Mouse (Mus musculus) lung, embryonic 14.5 days (tissue): ENCODE measurements around the gene Grik4. TPM values are rescaled to one million over a fixed set of nuclear protein-coding genes. Genes with fewer than 3 reads are reported as not detected.

Source experiments
- ATAC-seq: fragments of 200-750 bp; cut with Nextera tagmentation; 2 replicates; pipeline ENCODE4 v1.8.0; 2017; ENCODE audit warnings: mild to moderate bottlenecking, moderate TSS enrichment, moderate library complexity; ENCODE audit not compliant: insufficient read depth
- DNase-seq: peaks from one replicate; pipeline ENCODE4 v3.0.0-alpha.2; 2015
- H3K27ac ChIP-seq: fragments of 300-500 bp; sonication (generic); 2 replicates; pipeline ENCODE4 v1.5.1; 2014; ENCODE audit warnings: low read depth, mild to moderate bottlenecking, moderate library complexity
- H3K27me3 ChIP-seq: fragments of 300-500 bp; sonication (generic); 2 replicates; pipeline ENCODE4 v1.6.1; 2014; ENCODE audit warnings: low read length, control low read depth; ENCODE audit not compliant: insufficient read depth
- H3K36me3 ChIP-seq: fragments of 300-500 bp; sonication (generic); 2 replicates; pipeline ENCODE4 v1.6.1; 2014; ENCODE audit warnings: control low read depth; ENCODE audit not compliant: insufficient read depth
- H3K4me1 ChIP-seq: fragments of 300-500 bp; sonication (generic); 2 replicates; pipeline ENCODE4 v1.6.1; 2014; ENCODE audit warnings: antibody characterized with exemption, control low read depth; ENCODE audit not compliant: insufficient read depth
- H3K4me2 ChIP-seq: fragments of 300-500 bp; sonication (generic); 2 replicates; pipeline ENCODE4 v1.6.1; 2014; ENCODE audit warnings: mild to moderate bottlenecking
- H3K4me3 ChIP-seq: fragments of 300-500 bp; sonication (generic); 2 replicates; pipeline ENCODE4 v1.5.1; 2014; ENCODE audit warnings: low read depth, low read length
- H3K9ac ChIP-seq: fragments of 300-500 bp; sonication (generic); 2 replicates; pipeline ENCODE4 v1.6.1; 2014
- H3K9me3 ChIP-seq: fragments of 300-500 bp; sonication (generic); 2 replicates; pipeline ENCODE4 v1.6.1; 2016; ENCODE audit warnings: low read depth, low read length, control low read depth
- CTCF ChIP-seq: IDR thresholded peaks from 2 replicates; pipeline ENCODE4 v1.5.1; 2016; ENCODE audit warnings: antibody characterized with exemption, low read depth
- WGBS: fragments of 180-500 bp; shearing (Covaris S2); extraction: QIAGEN DNeasy Blood & Tissue Kit; methylation state at CpG from one replicate; pipeline ENCODE4 v1.1.7; 2014; 5-methylcytosine and 5-hydroxymethylcytosine counted together
- polyA plus RNA-seq: library from polyadenylated mRNA; unstranded; fragments of >200 nt; fragmentation: Nextera tagmentation; extraction: Ambion mirVana; gene quantifications from 2 replicates; pipeline ENCODE4 v1.2.1, GENCODE M21; 2014

Grik4 gene
- polyA plus RNA-seq, 1 experiment from 2014 or later, result 2.2 TPM

DNA sequence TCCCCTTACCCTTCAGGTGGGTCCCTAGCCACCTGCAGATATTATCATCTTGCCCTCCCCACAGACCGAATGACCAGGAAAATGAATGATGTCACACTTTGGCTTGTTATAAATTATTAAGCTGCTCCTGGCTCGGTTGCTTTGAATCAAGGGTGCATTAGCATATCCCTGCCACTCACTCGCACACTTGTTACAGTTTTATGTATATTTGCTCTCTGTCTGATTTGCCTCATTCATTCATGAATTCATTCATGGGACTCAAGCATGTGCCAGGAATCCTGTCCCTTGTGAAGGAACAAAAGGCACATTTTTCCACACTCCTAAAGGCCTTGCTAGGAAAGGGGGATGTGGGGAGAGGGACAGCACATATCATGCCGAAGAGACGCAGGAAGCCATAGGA, 431.1 kb downstream of the Grik4 start:
- H3K4me1 ChIP-seq, result no peaks in the 10 kb centered on the region
- H3K27ac ChIP-seq, result peak overlapping the region; percentile 82
- no peak overlapping the region for H3K4me3 ChIP-seq
- ATAC-seq, result peak; percentile 44; the same call in 1 of the 2 replicates
- H3K27me3 ChIP-seq, result no peaks in the 10 kb centered on the region
- H3K9ac ChIP-seq, result no peak overlapping the region
- WGBS, result 55% methylated on average over 5 of the region's 5 CpGs
- peak; percentile 69 for DNase-seq
- H3K36me3 ChIP-seq, result no peaks in the 10 kb centered on the region
- no peaks in the 10 kb centered on the region for H3K9me3 ChIP-seq
- TF ChIP-seq CTCF, result no peak
- no peak overlapping the region for H3K4me2 ChIP-seq

DNA sequence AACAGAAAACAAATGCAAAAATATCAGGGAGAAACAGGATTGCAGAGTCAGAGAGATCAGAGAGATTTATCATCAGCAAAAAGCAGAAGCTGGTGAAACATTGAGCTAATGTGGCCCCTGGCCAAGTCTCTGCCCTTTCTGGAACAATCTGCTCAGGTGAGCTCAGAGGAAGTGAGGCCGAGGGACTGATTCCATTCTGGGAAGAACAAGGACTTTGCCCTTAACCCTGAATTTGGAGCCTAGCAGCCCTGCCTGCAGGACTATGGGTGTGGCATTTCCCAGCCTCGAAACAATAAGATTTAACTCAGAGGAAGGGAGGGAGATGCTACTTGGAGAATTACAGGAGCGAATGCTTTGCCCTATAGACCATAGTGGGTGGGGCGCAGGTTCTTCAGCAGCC, 432.0 kb downstream of the Grik4 start:
- H3K27me3 ChIP-seq, result no peaks in the 10 kb centered on the region
- H3K4me3 ChIP-seq, result no peak overlapping the region
- H3K4me2 ChIP-seq, result no peak overlapping the region
- H3K36me3 ChIP-seq, result no peaks in the 10 kb centered on the region
- no peaks in the 10 kb centered on the region for H3K4me1 ChIP-seq
- peak overlapping the region; percentile 65 for H3K27ac ChIP-seq
- no peaks in the 10 kb centered on the region for H3K9me3 ChIP-seq
- ATAC-seq (no peak), DNase-seq (no peak)
- 58% methylated on average over 4 of the region's 4 CpGs for WGBS
- H3K9ac ChIP-seq, result no peak overlapping the region
- no peak for TF ChIP-seq CTCF

DNA sequence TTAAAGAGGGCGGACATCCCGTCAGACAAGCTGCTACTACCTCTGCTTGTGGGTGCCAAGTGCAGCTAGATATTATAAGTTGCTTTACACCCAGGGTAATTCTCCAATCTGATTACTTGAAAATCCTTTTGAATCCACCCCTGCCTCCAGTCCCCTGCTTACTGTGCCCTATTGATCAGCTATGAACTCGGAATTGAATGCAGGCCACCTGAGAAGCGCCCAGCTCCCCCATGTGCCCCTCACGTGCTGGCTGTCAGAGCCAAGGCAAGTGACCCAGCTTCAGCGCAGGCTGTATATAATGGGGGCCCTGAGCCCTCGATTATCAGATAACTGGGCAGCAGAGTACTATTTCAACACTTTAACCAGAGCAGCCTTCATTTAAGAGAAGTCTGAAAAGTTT, 436.1 kb downstream of the Grik4 start:
- DNase-seq (no peak), ATAC-seq (no peak)
- no peak for TF ChIP-seq CTCF
- no peaks in the 10 kb centered on the region for H3K36me3 ChIP-seq
- no peak overlapping the region for H3K9ac ChIP-seq
- H3K4me3 ChIP-seq, result no peak overlapping the region
- H3K27ac ChIP-seq, result no peak overlapping the region
- H3K4me1 ChIP-seq, result no peaks in the 10 kb centered on the region
- H3K9me3 ChIP-seq, result no peaks in the 10 kb centered on the region
- no peaks in the 10 kb centered on the region for H3K27me3 ChIP-seq
- 57% methylated on average over 7 of the region's 7 CpGs for WGBS
- H3K4me2 ChIP-seq, result no peak overlapping the region

DNA sequence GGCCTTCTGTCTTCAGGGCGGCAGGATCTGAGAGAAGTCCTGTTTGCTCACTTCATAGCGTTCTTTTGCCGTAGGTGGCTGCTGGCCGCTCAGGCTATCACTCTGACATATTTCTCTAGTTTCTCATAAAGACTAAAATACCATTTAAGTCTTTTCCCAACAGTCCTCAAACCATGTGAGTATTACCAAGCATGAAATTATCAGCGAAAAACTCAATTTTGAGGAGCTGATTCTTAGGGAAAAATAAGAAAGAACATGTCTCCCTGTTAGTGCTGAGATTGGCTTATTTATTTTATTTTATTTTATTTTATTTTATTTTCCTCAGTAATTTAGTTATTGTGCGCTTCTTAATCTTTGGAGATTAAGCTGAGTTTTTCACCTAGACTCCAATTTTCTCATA, 436.6 kb downstream of the Grik4 start, which contains the start of gene Tbcel:
Tbcel (minus strand) TSS at position 101 of the 400 bp plus-strand sequence.
- no peak for DNase-seq
- TF ChIP-seq CTCF, result no peak
- H3K4me2 ChIP-seq, result no peak within 1 kb of the TSS
- WGBS, result 59% methylated on average over 6 of the region's 6 CpGs
- H3K9ac ChIP-seq, result no peak within 1 kb of the TSS
- no peak within 1 kb of the TSS for H3K27ac ChIP-seq
- no peaks in the 10 kb centered on the region for H3K9me3 ChIP-seq
- H3K4me3 ChIP-seq, result no peak within 1 kb of the TSS
- ATAC-seq, result no peak
- H3K36me3 ChIP-seq, result no peaks in the 10 kb centered on the region
- no peaks in the 10 kb centered on the region for H3K4me1 ChIP-seq
- no peaks in the 10 kb centered on the region for H3K27me3 ChIP-seq

DNA sequence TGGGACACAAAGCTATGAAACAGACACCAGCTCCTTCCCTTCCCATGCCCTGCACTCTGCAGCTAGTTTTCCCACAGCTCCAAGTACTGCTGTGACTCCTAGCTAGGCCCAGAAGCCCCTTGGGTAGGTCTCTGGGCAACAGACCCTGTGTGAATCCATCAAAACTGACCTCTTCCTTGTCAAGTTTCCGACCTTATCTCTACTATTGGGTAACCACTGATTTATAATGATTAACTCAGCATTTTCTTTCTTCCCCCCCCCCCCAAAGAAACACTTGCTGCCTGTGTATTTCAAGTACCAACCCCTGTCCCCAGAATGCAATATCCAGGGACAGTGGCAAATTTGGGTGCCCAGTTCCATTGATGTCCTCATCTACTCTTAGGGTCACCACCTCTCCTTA, 437.3 kb downstream of the Grik4 start:
- no peaks in the 10 kb centered on the region for H3K36me3 ChIP-seq
- no peak overlapping the region for H3K4me3 ChIP-seq
- TF ChIP-seq CTCF, result no peak
- 18% methylated on average over 1 of the region's 1 CpGs for WGBS
- no peak for DNase-seq
- H3K27ac ChIP-seq, result no peak overlapping the region
- no peaks in the 10 kb centered on the region for H3K9me3 ChIP-seq
- no peak for ATAC-seq
- H3K9ac ChIP-seq, result no peak overlapping the region
- no peaks in the 10 kb centered on the region for H3K27me3 ChIP-seq
- no peak overlapping the region for H3K4me2 ChIP-seq
- H3K4me1 ChIP-seq, result no peaks in the 10 kb centered on the region

DNA sequence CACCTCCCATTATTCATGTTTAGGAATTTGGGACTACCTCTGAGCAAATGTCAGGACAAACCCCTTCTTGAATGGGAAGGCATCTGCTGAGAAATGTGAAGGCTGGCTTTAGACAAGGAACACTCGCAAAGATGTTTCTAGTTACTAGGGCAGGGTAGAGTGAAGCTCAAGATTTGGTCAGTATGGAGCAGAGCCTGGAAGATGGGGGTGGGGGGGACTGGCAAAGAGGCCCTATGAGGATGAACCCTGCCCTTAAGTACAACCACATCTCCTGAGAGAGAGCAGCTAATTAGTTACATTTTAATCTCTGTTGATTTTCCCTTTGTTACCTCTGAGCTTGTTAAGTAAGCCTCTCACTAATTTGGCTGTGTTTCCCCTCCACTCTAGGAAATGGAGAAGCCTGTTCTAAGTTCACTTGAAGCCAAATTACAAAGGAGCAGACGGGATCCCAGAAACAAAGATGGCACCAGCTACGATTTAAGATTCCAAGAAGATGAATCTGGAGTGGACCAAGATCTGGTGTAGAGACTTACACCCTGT, 439.3 kb downstream of the Grik4 start:
- Histone ChIP-seq H3K36me3 (no peaks in the 10 kb centered on the region), H3K4me2 (no peak overlapping the region), H3K9ac (no peak overlapping the region), H3K4me3 (no peak overlapping the region), H3K27ac (no peak overlapping the region), H3K4me1 (no peaks in the 10 kb centered on the region), H3K9me3 (no peaks in the 10 kb centered on the region), H3K27me3 (no peaks in the 10 kb centered on the region)
- DNase-seq (no peak), ATAC-seq (no peak)
- no peak for TF ChIP-seq CTCF
- 75% methylated on average over 3 of the region's 3 CpGs for WGBS

DNA sequence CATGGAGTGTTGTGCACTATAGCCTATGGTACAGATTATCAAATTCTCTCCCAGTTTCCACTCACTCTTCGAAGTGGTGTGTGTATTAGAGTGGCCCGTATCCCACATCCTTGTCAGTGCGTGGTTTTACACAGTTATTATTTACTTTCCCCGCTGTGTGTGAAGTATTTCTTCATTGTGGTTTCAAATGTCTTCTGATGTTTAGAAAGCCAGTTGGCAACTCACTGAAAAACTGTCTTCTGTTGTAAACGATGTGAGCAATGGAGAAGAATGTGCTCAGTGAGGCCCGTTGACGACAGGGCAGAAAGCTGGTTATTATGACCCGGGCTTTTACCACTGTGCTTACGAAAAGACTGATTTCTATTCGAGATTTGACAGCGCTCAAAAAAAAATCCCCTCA, 439.7 kb downstream of the Grik4 start:
- no peak for TF ChIP-seq CTCF
- Histone ChIP-seq H3K9ac (no peak overlapping the region), H3K27ac (no peak overlapping the region), H3K4me1 (no peaks in the 10 kb centered on the region), H3K4me2 (no peak overlapping the region), H3K36me3 (no peaks in the 10 kb centered on the region), H3K27me3 (no peaks in the 10 kb centered on the region), H3K4me3 (no peak overlapping the region), H3K9me3 (no peaks in the 10 kb centered on the region)
- DNase-seq, result peak; percentile 37
- 32% methylated on average over 11 of the region's 11 CpGs for WGBS
- ATAC-seq, result no peak

DNA sequence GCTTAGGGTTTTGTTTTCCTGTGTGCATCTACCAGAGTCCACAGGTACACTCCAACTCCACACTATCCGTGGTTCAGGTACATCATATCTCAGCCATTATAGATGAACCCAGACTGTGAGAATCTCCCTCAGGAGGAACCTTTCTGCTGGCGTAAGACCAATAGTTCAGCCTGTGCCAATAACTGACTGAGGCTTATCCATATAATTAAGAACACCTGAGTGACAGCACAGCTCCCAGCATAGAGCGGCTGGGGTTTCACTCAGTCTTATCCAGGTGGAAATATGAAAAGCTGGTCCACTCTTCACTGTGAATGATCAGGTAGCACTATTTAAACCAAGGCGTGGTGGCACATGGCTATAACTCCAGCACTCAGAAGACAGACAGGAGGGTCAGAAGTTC, 440.6 kb downstream of the Grik4 start:
- Histone ChIP-seq H3K36me3 (no peaks in the 10 kb centered on the region), H3K4me1 (no peaks in the 10 kb centered on the region), H3K27ac (no peak overlapping the region), H3K4me2 (no peak overlapping the region), H3K4me3 (no peak overlapping the region), H3K9ac (no peak overlapping the region), H3K9me3 (no peaks in the 10 kb centered on the region), H3K27me3 (no peaks in the 10 kb centered on the region)
- 72% methylated on average over 4 of the region's 4 CpGs for WGBS
- DNase-seq (no peak), ATAC-seq (no peak)
- TF ChIP-seq CTCF, result no peak
